Mouse (Mus musculus) layer of hippocampus, adult 6 months (tissue): Measurements from ENCODE around the gene Gm3183. TPM values are rescaled to one million over a fixed set of nuclear protein-coding genes. Genes with fewer than 3 reads are reported as not detected.

Experiments used
- long read RNA-seq, 2 experiments: library from polyadenylated mRNA; unstranded; transcript quantifications; one replicate each; pipeline ENCODE4 v2.0.0; 2019 to 2020
- polyA plus RNA-seq: library from polyadenylated mRNA; unstranded; fragments of <200 nt; fragmentation: Nextera tagmentation; gene quantifications from 2 replicates; pipeline ENCODE4 v1.2.3, GENCODE M21; 2021

Gene Gm3183
- polyA plus RNA-seq: not detected in 2 replicates
- long read RNA-seq, experiment 1: 0 reads
- long read RNA-seq, experiment 2: 0 reads

DNA sequence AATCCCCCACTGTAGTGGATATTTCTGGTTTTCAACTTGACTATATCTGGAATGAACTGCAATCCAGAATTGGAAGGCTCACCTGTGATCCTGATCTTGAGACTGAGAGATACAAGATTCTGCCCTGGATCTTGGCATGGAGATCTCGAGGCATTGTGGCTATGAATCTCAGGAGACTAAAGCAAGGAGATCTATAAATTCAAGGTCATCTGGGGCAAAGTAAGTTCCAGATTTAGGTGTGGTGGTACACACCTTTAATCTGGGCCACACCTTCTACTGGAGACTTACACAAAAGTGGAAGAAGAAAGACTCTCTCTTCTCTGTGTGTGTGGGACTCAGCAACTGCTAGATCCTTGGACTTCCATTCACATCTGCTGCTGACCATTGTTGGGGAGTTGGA, at the start of gene Gm3183:
Gene Gm3183, plus strand, starts transcription at position 301 of the 400 bp plus-strand sequence.

Other genes with a start within 250 kb of the Gm3183 start
- not detected in 2 replicates for gene Gm3147, start 249.1 kb upstream of the Gm3183 start, polyA plus RNA-seq
- gene Gm6509, start 241.5 kb upstream of the Gm3183 start, polyA plus RNA-seq: not detected in 2 replicates
- gene Gm6205, start 217.1 kb upstream of the Gm3183 start, polyA plus RNA-seq: not detected in 2 replicates
- gene Gm6367, start 123.2 kb downstream of the Gm3183 start, polyA plus RNA-seq: not detected in 2 replicates
- gene Gm7942, start 241.5 kb downstream of the Gm3183 start, polyA plus RNA-seq: not detected in 2 replicates